Mouse (Mus musculus): ENCODE measurements around the gene Gm47283.

GRCm38 (mm10) chrY:90740013-90740561 is 44.5 kb upstream of the Gm47283 start:
- no peak for TF ChIP-seq POLR2A (IDR thresholded peaks at IDR 0.05; ENCODE audit: borderline replicate concordance, control insufficient read depth, low read depth, low read length)
- TF ChIP-seq CTCF (IDR thresholded peaks at IDR 0.05; ENCODE audit: control insufficient read depth, insufficient read depth, low read length) = no peak
